Mouse (Mus musculus): ENCODE measurements around the gene Cldn13. TPM values are rescaled to one million over a fixed set of nuclear protein-coding genes. Genes with fewer than 3 reads are reported as not detected.
A peak's percentile ranks its signal among the peaks of the same experiment; 100 is the strongest.

The Cldn13 gene
- polyA plus RNA-seq, 1 experiment from 2014 or later = 0.50 TPM

- Histone ChIP-seq H3K9ac (no peak overlapping the region), H3K4me2 (replicated peaks) (no peak overlapping the region), H3K9me3 (ENCODE audit: control insufficient read depth, low read length) (no peaks in the 10 kb centered on the region), H3K4me1 (replicated peaks; ENCODE audit: control insufficient read depth, insufficient read depth, low read length) (no peaks in the 10 kb centered on the region), H3K27me3 (ENCODE audit: control insufficient read depth, insufficient read depth, low read length) (no peaks in the 10 kb centered on the region), H3K4me3 (replicated peaks; ENCODE audit: low read length) (no peak overlapping the region), H3K36me3 (replicated peaks; ENCODE audit: control insufficient read depth, insufficient read depth) (no peaks in the 10 kb centered on the region), H3K27ac (no peak overlapping the region)
- 84% methylated on average over 6 of the region's 6 CpGs for WGBS
- ATAC-seq (ENCODE audit: low FRiP score) (no peak), DNase-seq (ENCODE audit: low spot score) (no peak)
Measured at GRCm38 (mm10) chr5:134890601-134891054, 24.7 kb downstream of the Cldn13 start.

GRCm38 (mm10) chr5:134888505-134888904, 26.8 kb downstream of the Cldn13 start:
- H3K4me1 ChIP-seq (replicated peaks; ENCODE audit: control insufficient read depth, insufficient read depth, low read length) = no peaks in the 10 kb centered on the region
- 84% methylated on average over 7 of the region's 7 CpGs for WGBS
- H3K4me2 ChIP-seq (replicated peaks) = no peak overlapping the region
- no peak overlapping the region for H3K4me3 ChIP-seq (replicated peaks; ENCODE audit: low read length)
- no peak overlapping the region for H3K27ac ChIP-seq
- no peak for DNase-seq (ENCODE audit: low spot score)
- H3K27me3 ChIP-seq (ENCODE audit: control insufficient read depth, insufficient read depth, low read length) = no peaks in the 10 kb centered on the region
- H3K9me3 ChIP-seq (ENCODE audit: control insufficient read depth, low read length) = no peaks in the 10 kb centered on the region
- no peaks in the 10 kb centered on the region for H3K36me3 ChIP-seq (replicated peaks; ENCODE audit: control insufficient read depth, insufficient read depth)
- no peak overlapping the region for H3K9ac ChIP-seq
- ATAC-seq (ENCODE audit: low FRiP score) = no peak

GRCm38 (mm10) chr5:134887447-134888335, 27.6 kb downstream of the Cldn13 start:
- no peaks in the 10 kb centered on the region for H3K4me1 ChIP-seq (replicated peaks; ENCODE audit: control insufficient read depth, insufficient read depth, low read length)
- H3K27ac ChIP-seq = 0 out of 2 replicates have a peak overlapping the region, but pooled peaks have one; percentile 26
- no peak for ATAC-seq (ENCODE audit: low FRiP score)
- no peaks in the 10 kb centered on the region for H3K27me3 ChIP-seq (ENCODE audit: control insufficient read depth, insufficient read depth, low read length)
- WGBS = 49% methylated on average over 18 of the region's 18 CpGs
- H3K4me2 ChIP-seq (replicated peaks) = no peak overlapping the region
- H3K9ac ChIP-seq = no peak overlapping the region
- no peak overlapping the region for H3K4me3 ChIP-seq (replicated peaks; ENCODE audit: low read length)
- no peak for DNase-seq (ENCODE audit: low spot score)
- H3K9me3 ChIP-seq (ENCODE audit: control insufficient read depth, low read length) = no peaks in the 10 kb centered on the region
- H3K36me3 ChIP-seq (replicated peaks; ENCODE audit: control insufficient read depth, insufficient read depth) = no peaks in the 10 kb centered on the region

- DNase-seq (ENCODE audit: low spot score) = no peak
- no peak for ATAC-seq (ENCODE audit: low FRiP score)
- H3K9me3 ChIP-seq (ENCODE audit: control insufficient read depth, low read length) = 0 out of 2 replicates have a peak, but pooled peaks cover 4% of the 10 kb centered on the region
- WGBS = 65% methylated on average over 3 of the region's 3 CpGs
- H3K4me3 ChIP-seq (replicated peaks; ENCODE audit: low read length) = no peak overlapping the region
- no peak overlapping the region for H3K27ac ChIP-seq
- no peak overlapping the region for H3K4me2 ChIP-seq (replicated peaks)
- no peak overlapping the region for H3K9ac ChIP-seq
- H3K4me1 ChIP-seq (replicated peaks; ENCODE audit: control insufficient read depth, insufficient read depth, low read length) = no peaks in the 10 kb centered on the region
- H3K36me3 ChIP-seq (replicated peaks; ENCODE audit: control insufficient read depth, insufficient read depth) = no peaks in the 10 kb centered on the region
- no peaks in the 10 kb centered on the region for H3K27me3 ChIP-seq (ENCODE audit: control insufficient read depth, insufficient read depth, low read length)
Measured at GRCm38 (mm10) chr5:134883077-134883476, 32.2 kb downstream of the Cldn13 start.

- no peaks in the 10 kb centered on the region for H3K27me3 ChIP-seq (ENCODE audit: control insufficient read depth, insufficient read depth, low read length)
- H3K36me3 ChIP-seq (replicated peaks; ENCODE audit: control insufficient read depth, insufficient read depth) = no peaks in the 10 kb centered on the region
- 85% methylated on average over 10 of the region's 10 CpGs for WGBS
- DNase-seq (ENCODE audit: low spot score) = no peak
- H3K4me2 ChIP-seq (replicated peaks) = no peak overlapping the region
- H3K4me1 ChIP-seq (replicated peaks; ENCODE audit: control insufficient read depth, insufficient read depth, low read length) = no peaks in the 10 kb centered on the region
- 0 out of 2 replicates have a peak, but pooled peaks cover 4% of the 10 kb centered on the region for H3K9me3 ChIP-seq (ENCODE audit: control insufficient read depth, low read length)
- H3K4me3 ChIP-seq (replicated peaks; ENCODE audit: low read length) = no peak overlapping the region
- H3K27ac ChIP-seq = no peak overlapping the region
- no peak for ATAC-seq (ENCODE audit: low FRiP score)
- H3K9ac ChIP-seq = no peak overlapping the region
Measured at GRCm38 (mm10) chr5:134876801-134877200, 38.5 kb downstream of the Cldn13 start.

- ATAC-seq (ENCODE audit: low FRiP score) = no peak
- H3K4me3 ChIP-seq (replicated peaks; ENCODE audit: low read length) = no peak overlapping the region
- no peak overlapping the region for H3K9ac ChIP-seq
- H3K36me3 ChIP-seq (replicated peaks; ENCODE audit: control insufficient read depth, insufficient read depth) = no peaks in the 10 kb centered on the region
- H3K9me3 ChIP-seq (ENCODE audit: control insufficient read depth, low read length) = no peaks in the 10 kb centered on the region
- H3K4me2 ChIP-seq (replicated peaks) = no peak overlapping the region
- 88% methylated on average over 5 of the region's 5 CpGs for WGBS
- DNase-seq (ENCODE audit: low spot score) = no peak
- no peak overlapping the region for H3K27ac ChIP-seq
- no peaks in the 10 kb centered on the region for H3K4me1 ChIP-seq (replicated peaks; ENCODE audit: control insufficient read depth, insufficient read depth, low read length)
- no peaks in the 10 kb centered on the region for H3K27me3 ChIP-seq (ENCODE audit: control insufficient read depth, insufficient read depth, low read length)
Measured at GRCm38 (mm10) chr5:134875245-134875644, 40.1 kb downstream of the Cldn13 start.

GRCm38 (mm10) chr5:134873956-134874879, 41.1 kb downstream of the Cldn13 start:
- peak; percentile 72 for ATAC-seq (ENCODE audit: low FRiP score)

GRCm38 (mm10) chr5:134873034-134873433, 42.3 kb downstream of the Cldn13 start:
- ATAC-seq (ENCODE audit: low FRiP score) = no peak
- H3K9me3 ChIP-seq (ENCODE audit: control insufficient read depth, low read length) = no peaks in the 10 kb centered on the region
- no peak overlapping the region for H3K27ac ChIP-seq
- no peaks in the 10 kb centered on the region for H3K27me3 ChIP-seq (ENCODE audit: control insufficient read depth, insufficient read depth, low read length)
- H3K4me2 ChIP-seq (replicated peaks) = no peak overlapping the region
- no peak overlapping the region for H3K4me3 ChIP-seq (replicated peaks; ENCODE audit: low read length)
- DNase-seq (ENCODE audit: low spot score) = no peak
- H3K9ac ChIP-seq = no peak overlapping the region
- WGBS = 87% methylated on average over 8 of the region's 8 CpGs
- no peaks in the 10 kb centered on the region for H3K36me3 ChIP-seq (replicated peaks; ENCODE audit: control insufficient read depth, insufficient read depth)
- no peaks in the 10 kb centered on the region for H3K4me1 ChIP-seq (replicated peaks; ENCODE audit: control insufficient read depth, insufficient read depth, low read length)

More at GRCm38 (mm10) chr5:134873956-134874879, 41.1 kb downstream of the Cldn13 start:
- peak; percentile 45 for DNase-seq (ENCODE audit: low spot score)
- 66% methylated on average over 21 of the region's 21 CpGs for WGBS
- H3K4me1 ChIP-seq (replicated peaks; ENCODE audit: control insufficient read depth, insufficient read depth, low read length) = no peaks in the 10 kb centered on the region
- no peaks in the 10 kb centered on the region for H3K36me3 ChIP-seq (replicated peaks; ENCODE audit: control insufficient read depth, insufficient read depth)
- no peaks in the 10 kb centered on the region for H3K9me3 ChIP-seq (ENCODE audit: control insufficient read depth, low read length)
- H3K4me2 ChIP-seq (replicated peaks) = no peak overlapping the region
- H3K4me3 ChIP-seq (replicated peaks; ENCODE audit: low read length) = no peak overlapping the region
- no peak overlapping the region for H3K27ac ChIP-seq
- H3K27me3 ChIP-seq (ENCODE audit: control insufficient read depth, insufficient read depth, low read length) = no peaks in the 10 kb centered on the region
- no peak overlapping the region for H3K9ac ChIP-seq

GRCm38 (mm10) chr5:134872597-134872996, 42.7 kb downstream of the Cldn13 start:
- Histone ChIP-seq H3K4me2 (replicated peaks) (no peak overlapping the region), H3K4me3 (replicated peaks; ENCODE audit: low read length) (no peak overlapping the region), H3K9me3 (ENCODE audit: control insufficient read depth, low read length) (no peaks in the 10 kb centered on the region), H3K36me3 (replicated peaks; ENCODE audit: control insufficient read depth, insufficient read depth) (no peaks in the 10 kb centered on the region), H3K4me1 (replicated peaks; ENCODE audit: control insufficient read depth, insufficient read depth, low read length) (no peaks in the 10 kb centered on the region), H3K27me3 (ENCODE audit: control insufficient read depth, insufficient read depth, low read length) (no peaks in the 10 kb centered on the region), H3K27ac (no peak overlapping the region), H3K9ac (no peak overlapping the region)
- ATAC-seq (ENCODE audit: low FRiP score) (no peak), DNase-seq (ENCODE audit: low spot score) (no peak)
- WGBS = 74% methylated on average over 5 of the region's 5 CpGs

All from hindbrain, embryonic 14.5 days (tissue).